Mouse (Mus musculus): Measurements from ENCODE around the gene Gm7137.
"Not testable (repeated sequence)": the region's sequence is repeated elsewhere in the genome, so short reads cannot be mapped to it uniquely, and the experiment has no call there.

The Gm7137 gene

DNA sequence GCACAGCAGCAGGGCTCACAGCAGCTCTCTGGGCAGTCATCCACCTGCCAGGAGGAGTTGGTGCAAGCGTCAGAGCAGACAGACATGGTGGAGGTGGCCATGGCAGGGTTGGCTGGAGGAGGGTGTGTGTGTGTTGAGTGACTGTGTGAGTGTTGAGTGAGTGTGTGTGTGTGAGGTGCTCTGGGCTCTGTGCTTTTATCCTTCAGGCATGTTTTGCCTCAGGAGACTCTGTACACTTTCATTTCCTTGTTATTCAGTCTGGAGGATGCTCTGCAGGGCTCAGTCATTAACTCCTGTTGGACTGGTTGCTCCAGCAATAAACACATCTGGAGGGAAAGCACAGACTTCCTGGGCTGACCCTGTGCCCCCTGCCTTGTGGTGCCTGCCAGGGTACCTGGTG, 36.7 kb downstream of the Gm7137 start, which contains the start of gene Gm9736:
TSS of gene Gm9736 (minus strand) at position 101 of the 400 bp plus-strand sequence.
- not testable (repeated sequence) for DNase-seq

DNA sequence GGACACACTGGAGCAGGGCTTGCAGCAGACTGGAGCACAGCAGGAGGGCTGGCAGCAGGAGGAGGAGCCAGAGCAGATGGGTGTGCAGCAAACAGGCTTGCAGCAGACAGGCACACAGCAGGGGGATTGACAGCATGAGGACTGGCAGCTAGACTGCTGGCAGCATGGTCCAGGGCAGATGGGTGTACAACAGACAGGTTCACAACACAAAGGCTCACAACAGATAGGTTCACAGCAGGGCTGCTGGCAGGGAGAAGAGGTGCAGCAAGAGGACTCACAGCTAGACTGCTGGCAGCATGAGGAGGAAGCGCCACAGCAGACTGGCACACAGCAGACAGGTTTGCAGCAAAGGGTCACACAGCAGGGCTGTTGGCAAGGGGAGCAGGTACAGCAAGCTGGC, 37.3 kb downstream of the Gm7137 start:
- DNase-seq = peak; percentile 8 to 12

DNA sequence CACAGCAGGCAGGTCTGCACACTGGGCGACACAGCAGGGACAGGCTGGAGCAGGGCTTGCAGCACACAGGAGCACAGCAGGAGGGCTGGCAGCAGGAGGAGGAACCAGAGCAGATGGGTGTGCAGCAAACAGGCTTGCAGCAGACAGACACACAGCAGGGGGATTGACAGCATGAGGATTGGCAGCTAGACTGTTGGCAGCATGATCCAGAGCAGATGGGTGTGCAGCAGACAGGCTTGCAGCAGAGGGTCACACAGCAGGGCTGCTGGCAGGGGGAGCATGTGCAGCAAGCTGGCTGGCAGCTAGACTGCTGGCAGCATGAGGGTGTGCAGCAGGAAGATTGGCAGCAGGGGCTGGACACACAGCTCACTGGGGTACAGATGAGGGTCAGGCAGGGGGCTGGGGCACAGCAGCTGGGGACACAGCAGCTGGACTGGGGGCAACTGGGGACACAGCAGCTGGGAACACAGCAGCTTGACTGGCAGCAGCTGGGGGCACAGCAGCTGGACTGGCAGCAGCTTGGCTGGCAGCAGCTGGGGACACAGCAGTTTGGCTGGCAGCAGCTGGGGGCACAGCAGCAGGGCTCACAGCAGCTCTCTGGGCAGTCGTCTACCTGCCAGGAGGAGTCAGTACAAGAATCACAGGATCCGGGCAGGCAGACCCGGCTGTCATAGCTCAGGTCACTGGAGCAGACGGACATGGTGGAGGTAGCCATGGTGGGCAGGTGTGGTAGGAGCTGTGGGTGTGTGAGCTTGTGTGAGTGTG, 45.9 kb downstream of the Gm7137 start, which contains the start of gene Gm18596:
TSS of gene Gm18596 (minus strand) at position 715 of the 765 bp plus-strand sequence.
- DNase-seq = peak in 1 of 2 experiments; percentile 8

DNA sequence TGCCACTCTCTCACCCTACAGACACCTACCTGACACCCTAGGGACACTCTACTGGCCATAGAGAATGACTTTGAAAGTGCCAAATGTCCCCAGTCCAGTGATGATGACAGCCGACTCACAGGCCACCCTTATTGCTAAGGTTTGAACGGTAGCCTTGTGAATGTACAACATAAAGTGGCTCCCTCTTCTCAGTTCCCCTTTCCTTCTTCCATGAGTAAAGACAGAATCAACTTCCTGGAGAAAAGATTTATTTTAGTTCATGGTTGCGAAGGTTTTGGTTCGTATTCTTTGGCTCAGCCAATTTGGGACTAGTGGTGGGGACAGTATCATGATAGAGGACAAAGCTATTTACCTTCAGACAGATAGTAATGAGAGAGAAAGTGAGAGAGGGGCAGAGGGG, 49.1 kb downstream of the Gm7137 start:
- no peak for DNase-seq

All from cerebellum, postnatal 36 days (tissue).